Mouse (Mus musculus) retina, postnatal 1 day (tissue): ENCODE results near the gene Nkx2-5.

Experiments used
- DNase-seq: peaks from one replicate; pipeline ENCODE4 v3.0.0-alpha.2; 2012

Gene Nkx2-5

GRCm38 (mm10) chr17:26835956-26836355, 8.9 kb downstream of the Nkx2-5 start:
- no peak for DNase-seq

- no peak for DNase-seq
Observed at GRCm38 (mm10) chr17:26834966-26835755, 9.6 kb downstream of the Nkx2-5 start.

- no peak for DNase-seq
Observed at GRCm38 (mm10) chr17:26834302-26834965, 10.4 kb downstream of the Nkx2-5 start.

- no peak for DNase-seq
Observed at GRCm38 (mm10) chr17:26833806-26834205, 11.0 kb downstream of the Nkx2-5 start.

- no peak for DNase-seq
Observed at GRCm38 (mm10) chr17:26826131-26826530, 18.7 kb downstream of the Nkx2-5 start.

GRCm38 (mm10) chr17:26817776-26818175, 27.0 kb downstream of the Nkx2-5 start:
- DNase-seq = no peak

GRCm38 (mm10) chr17:26816810-26817209, 28.0 kb downstream of the Nkx2-5 start:
- DNase-seq = no peak

GRCm38 (mm10) chr17:26813497-26813896, 31.3 kb downstream of the Nkx2-5 start:
- DNase-seq = no peak

GRCm38 (mm10) chr17:26812607-26813006, 32.2 kb downstream of the Nkx2-5 start:
- DNase-seq = no peak

- no peak for DNase-seq
Observed at GRCm38 (mm10) chr17:26802886-26803285, 41.9 kb downstream of the Nkx2-5 start.

- DNase-seq = no peak
Observed at GRCm38 (mm10) chr17:26797379-26798128, 47.3 kb downstream of the Nkx2-5 start.

GRCm38 (mm10) chr17:26795386-26795785, 49.4 kb downstream of the Nkx2-5 start:
- no peak for DNase-seq

GRCm38 (mm10) chr17:26794744-26795143, 50.1 kb downstream of the Nkx2-5 start:
- peak; percentile 51 for DNase-seq

- no peak for DNase-seq
Observed at GRCm38 (mm10) chr17:26793068-26793765, 51.6 kb downstream of the Nkx2-5 start.

- no peak for DNase-seq
Observed at GRCm38 (mm10) chr17:26792096-26792495, 52.7 kb downstream of the Nkx2-5 start.

GRCm38 (mm10) chr17:26791580-26791979, 53.2 kb downstream of the Nkx2-5 start:
- no peak for DNase-seq

- no peak for DNase-seq
Observed at GRCm38 (mm10) chr17:26790269-26791214, 54.3 kb downstream of the Nkx2-5 start.

GRCm38 (mm10) chr17:26789460-26790268, 55.1 kb downstream of the Nkx2-5 start:
- DNase-seq = no peak

- DNase-seq = no peak
Observed at GRCm38 (mm10) chr17:26788986-26789385, 55.8 kb downstream of the Nkx2-5 start.
